Mouse (Mus musculus): Measurements from ENCODE around the gene Scyl2. TPM values are rescaled to one million over a fixed set of nuclear protein-coding genes. Genes with fewer than 3 reads are reported as not detected.
"Not testable (repeated sequence)": the region's sequence is repeated elsewhere in the genome, so short reads cannot be mapped to it uniquely, and the experiment has no call there.

Scyl2 gene
- polyA plus RNA-seq, 1 experiment from 2014 or later: 3.9 TPM

GRCm38 (mm10) chr10:89697956-89698355, 11.9 kb upstream of the Scyl2 start:
- Histone ChIP-seq H3K4me3 (no peak overlapping the region), H3K36me3 (no peaks in the 10 kb centered on the region), H3K27me3 (no peaks in the 10 kb centered on the region), H3K27ac (no peak overlapping the region), H3K4me2 (no peak overlapping the region), H3K4me1 (replicated peaks) (no peaks in the 10 kb centered on the region), H3K9ac (no peak overlapping the region), H3K9me3 (replicated peaks) (no peaks in the 10 kb centered on the region)
- 86% methylated on average over 3 of the region's 3 CpGs for WGBS
- no peak for ATAC-seq (replicated peaks; ENCODE audit: insufficient number of reproducible peaks, insufficient read depth, low FRiP score, low read depth)

- H3K4me1 ChIP-seq (replicated peaks); H3K9ac ChIP-seq; H3K36me3 ChIP-seq; H3K27me3 ChIP-seq; H3K4me3 ChIP-seq; H3K9me3 ChIP-seq (replicated peaks); ATAC-seq (replicated peaks; ENCODE audit: insufficient number of reproducible peaks, insufficient read depth, low FRiP score, low read depth); H3K4me2 ChIP-seq; H3K27ac ChIP-seq: not testable (repeated sequence)
- WGBS: 53% methylated on average over 2 of the region's 2 CpGs
Measured at GRCm38 (mm10) chr10:89696270-89696669, 10.2 kb upstream of the Scyl2 start.

- H3K27me3 ChIP-seq: no peaks in the 10 kb centered on the region
- H3K36me3 ChIP-seq: no peaks in the 10 kb centered on the region
- H3K9ac ChIP-seq: no peak overlapping the region
- H3K4me3 ChIP-seq: no peak overlapping the region
- no peak for ATAC-seq (replicated peaks; ENCODE audit: insufficient number of reproducible peaks, insufficient read depth, low FRiP score, low read depth)
- no peak overlapping the region for H3K27ac ChIP-seq
- no peaks in the 10 kb centered on the region for H3K4me1 ChIP-seq (replicated peaks)
- H3K4me2 ChIP-seq: no peak overlapping the region; the same call in 1 of the 2 replicates
- 66% methylated on average over 20 of the region's 20 CpGs for WGBS
- no peaks in the 10 kb centered on the region for H3K9me3 ChIP-seq (replicated peaks)
Measured at GRCm38 (mm10) chr10:89695194-89695911, 9.3 kb upstream of the Scyl2 start.

- Histone ChIP-seq H3K27ac (no peak overlapping the region), H3K9ac (no peak overlapping the region), H3K4me3 (no peak overlapping the region), H3K36me3 (no peaks in the 10 kb centered on the region), H3K9me3 (replicated peaks) (no peaks in the 10 kb centered on the region), H3K4me1 (replicated peaks) (peaks cover 7% of the 10 kb centered on the region), H3K27me3 (no peaks in the 10 kb centered on the region), H3K4me2 (no peak overlapping the region)
- no peak for ATAC-seq (replicated peaks; ENCODE audit: insufficient number of reproducible peaks, insufficient read depth, low FRiP score, low read depth)
- WGBS: 53% methylated on average over 8 of the region's 8 CpGs
Measured at GRCm38 (mm10) chr10:89690021-89690420, 3.9 kb upstream of the Scyl2 start.

- Histone ChIP-seq H3K27ac (no peak overlapping the region), H3K36me3 (no peaks in the 10 kb centered on the region), H3K27me3 (no peaks in the 10 kb centered on the region), H3K9ac (no peak overlapping the region), H3K4me1 (replicated peaks) (peaks cover 9% of the 10 kb centered on the region), H3K9me3 (replicated peaks) (no peaks in the 10 kb centered on the region), H3K4me2 (no peak overlapping the region), H3K4me3 (no peak overlapping the region)
- WGBS: 75% methylated on average over 2 of the region's 2 CpGs
- ATAC-seq (replicated peaks; ENCODE audit: insufficient number of reproducible peaks, insufficient read depth, low FRiP score, low read depth): no peak
Measured at GRCm38 (mm10) chr10:89687455-89687854, 1.4 kb upstream of the Scyl2 start.

GRCm38 (mm10) chr10:89685391-89686138, 520 bp downstream of the Scyl2 start:
- no peak; the same call in none of the 2 replicates for ATAC-seq (replicated peaks; ENCODE audit: insufficient number of reproducible peaks, insufficient read depth, low FRiP score, low read depth)
- Histone ChIP-seq H3K36me3 (no peaks in the 10 kb centered on the region), H3K4me1 (replicated peaks) (peaks cover 9% of the 10 kb centered on the region), H3K4me2 (peak overlapping the region; percentile 78), H3K27ac (peak overlapping the region; percentile 61), H3K9ac (peak overlapping the region; percentile 85), H3K4me3 (peak overlapping the region; percentile 88), H3K9me3 (replicated peaks) (no peaks in the 10 kb centered on the region), H3K27me3 (no peaks in the 10 kb centered on the region)
- WGBS: under 1% methylated on average over 51 of the region's 51 CpGs

GRCm38 (mm10) chr10:89682961-89683360, 3.1 kb downstream of the Scyl2 start:
- Histone ChIP-seq H3K4me1 (replicated peaks) (peaks cover 9% of the 10 kb centered on the region), H3K9ac (no peak overlapping the region), H3K36me3 (no peaks in the 10 kb centered on the region), H3K9me3 (replicated peaks) (no peaks in the 10 kb centered on the region), H3K27me3 (no peaks in the 10 kb centered on the region), H3K4me3 (no peak overlapping the region), H3K27ac (no peak overlapping the region), H3K4me2 (no peak overlapping the region)
- 84% methylated on average over 10 of the region's 10 CpGs for WGBS
- ATAC-seq (replicated peaks; ENCODE audit: insufficient number of reproducible peaks, insufficient read depth, low FRiP score, low read depth): no peak

GRCm38 (mm10) chr10:89682157-89682556, 3.9 kb downstream of the Scyl2 start:
- Histone ChIP-seq H3K36me3 (no peaks in the 10 kb centered on the region), H3K4me2 (no peak overlapping the region), H3K4me1 (replicated peaks) (peaks cover 9% of the 10 kb centered on the region), H3K9ac (no peak overlapping the region), H3K27me3 (no peaks in the 10 kb centered on the region), H3K9me3 (replicated peaks) (no peaks in the 10 kb centered on the region), H3K27ac (no peak overlapping the region), H3K4me3 (no peak overlapping the region)
- WGBS: 55% methylated on average over 1 of the region's 1 CpGs
- no peak for ATAC-seq (replicated peaks; ENCODE audit: insufficient number of reproducible peaks, insufficient read depth, low FRiP score, low read depth)

- no peak for ATAC-seq (replicated peaks; ENCODE audit: insufficient number of reproducible peaks, insufficient read depth, low FRiP score, low read depth)
- H3K27ac ChIP-seq: no peak overlapping the region
- H3K9me3 ChIP-seq (replicated peaks): no peaks in the 10 kb centered on the region
- 83% methylated on average over 4 of the region's 4 CpGs for WGBS
- no peaks in the 10 kb centered on the region for H3K36me3 ChIP-seq
- H3K4me2 ChIP-seq: no peak overlapping the region
- H3K27me3 ChIP-seq: no peaks in the 10 kb centered on the region
- H3K9ac ChIP-seq: no peak overlapping the region
- no peak overlapping the region for H3K4me3 ChIP-seq
- peaks cover 9% of the 10 kb centered on the region for H3K4me1 ChIP-seq (replicated peaks)
Measured at GRCm38 (mm10) chr10:89681706-89682105, 4.4 kb downstream of the Scyl2 start.

GRCm38 (mm10) chr10:89680517-89680916, 5.6 kb downstream of the Scyl2 start:
- Histone ChIP-seq H3K9ac (no peak overlapping the region), H3K27me3 (no peaks in the 10 kb centered on the region), H3K4me1 (replicated peaks) (peaks cover 5% of the 10 kb centered on the region), H3K9me3 (replicated peaks) (no peaks in the 10 kb centered on the region), H3K36me3 (no peaks in the 10 kb centered on the region), H3K4me3 (no peak overlapping the region), H3K4me2 (no peak overlapping the region), H3K27ac (no peak overlapping the region)
- WGBS: 79% methylated on average over 3 of the region's 3 CpGs
- ATAC-seq (replicated peaks; ENCODE audit: insufficient number of reproducible peaks, insufficient read depth, low FRiP score, low read depth): no peak

- Histone ChIP-seq H3K4me1 (replicated peaks) (no peaks in the 10 kb centered on the region), H3K9ac (no peak overlapping the region), H3K27ac (no peak overlapping the region), H3K36me3 (no peaks in the 10 kb centered on the region), H3K27me3 (no peaks in the 10 kb centered on the region), H3K9me3 (replicated peaks) (no peaks in the 10 kb centered on the region), H3K4me3 (no peak overlapping the region), H3K4me2 (no peak overlapping the region)
- WGBS: 78% methylated on average over 1 of the region's 1 CpGs
- no peak for ATAC-seq (replicated peaks; ENCODE audit: insufficient number of reproducible peaks, insufficient read depth, low FRiP score, low read depth)
Measured at GRCm38 (mm10) chr10:89679448-89679847, 6.6 kb downstream of the Scyl2 start.

- no peaks in the 10 kb centered on the region for H3K9me3 ChIP-seq (replicated peaks)
- H3K4me3 ChIP-seq: no peak overlapping the region
- H3K36me3 ChIP-seq: no peaks in the 10 kb centered on the region
- no peak for ATAC-seq (replicated peaks; ENCODE audit: insufficient number of reproducible peaks, insufficient read depth, low FRiP score, low read depth)
- H3K4me2 ChIP-seq: no peak overlapping the region
- WGBS: 92% methylated on average over 4 of the region's 4 CpGs
- H3K27ac ChIP-seq: no peak overlapping the region
- no peaks in the 10 kb centered on the region for H3K27me3 ChIP-seq
- no peaks in the 10 kb centered on the region for H3K4me1 ChIP-seq (replicated peaks)
- no peak overlapping the region for H3K9ac ChIP-seq
Measured at GRCm38 (mm10) chr10:89678054-89678453, 8.0 kb downstream of the Scyl2 start.
